Mouse (Mus musculus) midbrain, embryonic 16.5 days (tissue): ENCODE data around the gene Zfp69. TPM values are rescaled to one million over a fixed set of nuclear protein-coding genes. Genes with fewer than 3 reads are reported as not detected.

ENCODE experiments used
- ATAC-seq: fragments of 200-750 bp; cut with Nextera tagmentation; 2 replicates; pipeline ENCODE4 v1.8.0; 2017; ENCODE audit warnings: moderate TSS enrichment
- H3K27ac ChIP-seq: fragments of 300-500 bp; sonication (generic); 2 replicates; pipeline ENCODE4 v1.5.1; 2014; ENCODE audit warnings: mild to moderate bottlenecking, low read length, mixed read lengths
- H3K27me3 ChIP-seq: fragments of 300-500 bp; sonication (generic); 2 replicates; pipeline ENCODE4 v1.6.1; 2014; ENCODE audit warnings: low read depth, low read length, mixed read lengths; ENCODE audit not compliant: control insufficient read depth, insufficient read depth
- H3K36me3 ChIP-seq: fragments of 300-500 bp; sonication (generic); 2 replicates; pipeline ENCODE4 v1.6.1; 2014; ENCODE audit warnings: mild to moderate bottlenecking, low read length, moderate library complexity, mixed read lengths; ENCODE audit not compliant: control insufficient read depth, insufficient read depth
- H3K4me1 ChIP-seq: fragments of 300-500 bp; sonication (generic); 2 replicates; pipeline ENCODE4 v1.6.1; 2014; ENCODE audit warnings: mild to moderate bottlenecking, low read length, mixed read lengths; ENCODE audit not compliant: control insufficient read depth, insufficient read depth
- H3K4me2 ChIP-seq: fragments of 300-500 bp; sonication (generic); 2 replicates; pipeline ENCODE4 v1.6.1; 2014; ENCODE audit warnings: mild to moderate bottlenecking, low read length, mixed read lengths
- H3K4me3 ChIP-seq: fragments of 300-500 bp; sonication (generic); 2 replicates; pipeline ENCODE4 v1.5.1; 2014; ENCODE audit warnings: low read depth, mild to moderate bottlenecking, low read length, moderate library complexity, mixed read lengths
- H3K9ac ChIP-seq: fragments of 300-500 bp; sonication (generic); 2 replicates; pipeline ENCODE4 v1.6.1; 2014; ENCODE audit warnings: low read depth, low read length, mixed read lengths
- H3K9me3 ChIP-seq: fragments of 300-500 bp; sonication (generic); replicated peaks from 2 replicates; pipeline ENCODE4 v1.6.1; 2014; ENCODE audit warnings: mild to moderate bottlenecking, low read length, mixed read lengths; ENCODE audit not compliant: control insufficient read depth, poor library complexity, severe bottlenecking
- WGBS: fragments of 180-500 bp; shearing (Covaris S2); extraction: QIAGEN DNeasy Blood & Tissue Kit; methylation state at CpG from one replicate; pipeline ENCODE4 v1.1.7; 2014; 5-methylcytosine and 5-hydroxymethylcytosine counted together
- polyA plus RNA-seq: library from polyadenylated mRNA; unstranded; fragments of >200 nt; fragmentation: Nextera tagmentation; extraction: Ambion mirVana; gene quantifications from 2 replicates; pipeline ENCODE4 v1.2.1, GENCODE M21; 2015

Gene Zfp69
- polyA plus RNA-seq, 1 experiment from 2014 or later: 5.8 TPM

DNA sequence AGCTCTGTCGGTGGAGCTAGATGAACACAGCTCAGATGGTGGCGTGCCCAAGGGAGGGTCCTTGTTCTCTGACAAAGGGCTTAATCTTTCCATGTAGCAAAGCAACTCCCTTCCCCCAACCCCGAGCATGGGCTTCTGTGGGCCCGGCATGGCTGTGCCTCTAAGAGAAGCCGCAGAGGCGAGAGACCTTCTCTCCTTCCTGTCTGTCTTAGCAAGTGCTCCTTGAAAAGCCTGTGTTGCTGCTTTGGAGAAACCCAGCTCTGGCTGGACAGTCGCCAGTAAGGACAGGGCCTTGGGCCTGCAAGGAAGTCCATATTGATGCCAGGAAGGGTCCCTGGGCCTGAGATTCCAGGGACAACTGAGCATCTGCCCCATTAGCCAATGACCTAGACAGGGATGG is 56.3 kb downstream of the Zfp69 start:
- Histone ChIP-seq H3K27ac (no peak overlapping the region), H3K4me1 (no peaks in the 10 kb centered on the region), H3K4me2 (no peak overlapping the region), H3K36me3 (peaks cover 6% of the 10 kb centered on the region; the same call in 1 of the 2 replicates), H3K27me3 (no peaks in the 10 kb centered on the region), H3K9ac (no peak overlapping the region), H3K4me3 (no peak overlapping the region), H3K9me3 (no peaks in the 10 kb centered on the region)
- 63% methylated on average over 7 of the region's 7 CpGs for WGBS
- ATAC-seq: no peak

DNA sequence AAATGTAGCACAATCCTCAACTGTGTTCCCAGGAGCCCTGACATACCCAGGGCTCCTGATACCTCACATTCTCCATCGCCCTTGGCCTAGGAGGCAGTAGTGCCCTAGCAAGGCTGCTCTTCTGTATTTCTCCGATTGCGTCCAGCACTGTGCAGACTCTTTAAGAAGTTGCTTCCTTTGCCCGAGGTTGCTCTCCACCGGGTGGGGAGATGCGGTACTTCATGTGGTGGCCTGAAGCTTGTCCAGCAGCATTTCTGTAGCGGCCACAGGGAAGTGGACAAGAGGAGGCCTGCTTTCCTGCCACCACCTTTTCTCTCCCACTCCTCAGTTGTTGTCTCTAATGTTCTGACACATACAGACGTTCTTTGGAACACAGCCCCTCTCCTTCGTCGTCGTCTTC is 56.9 kb downstream of the Zfp69 start:
- Histone ChIP-seq H3K4me1 (no peaks in the 10 kb centered on the region), H3K27ac (no peak overlapping the region), H3K4me3 (no peak overlapping the region), H3K9me3 (no peaks in the 10 kb centered on the region), H3K9ac (no peak overlapping the region), H3K36me3 (peaks cover 6% of the 10 kb centered on the region; the same call in 1 of the 2 replicates), H3K27me3 (no peaks in the 10 kb centered on the region), H3K4me2 (no peak overlapping the region)
- no peak for ATAC-seq
- 84% methylated on average over 11 of the region's 11 CpGs for WGBS

DNA sequence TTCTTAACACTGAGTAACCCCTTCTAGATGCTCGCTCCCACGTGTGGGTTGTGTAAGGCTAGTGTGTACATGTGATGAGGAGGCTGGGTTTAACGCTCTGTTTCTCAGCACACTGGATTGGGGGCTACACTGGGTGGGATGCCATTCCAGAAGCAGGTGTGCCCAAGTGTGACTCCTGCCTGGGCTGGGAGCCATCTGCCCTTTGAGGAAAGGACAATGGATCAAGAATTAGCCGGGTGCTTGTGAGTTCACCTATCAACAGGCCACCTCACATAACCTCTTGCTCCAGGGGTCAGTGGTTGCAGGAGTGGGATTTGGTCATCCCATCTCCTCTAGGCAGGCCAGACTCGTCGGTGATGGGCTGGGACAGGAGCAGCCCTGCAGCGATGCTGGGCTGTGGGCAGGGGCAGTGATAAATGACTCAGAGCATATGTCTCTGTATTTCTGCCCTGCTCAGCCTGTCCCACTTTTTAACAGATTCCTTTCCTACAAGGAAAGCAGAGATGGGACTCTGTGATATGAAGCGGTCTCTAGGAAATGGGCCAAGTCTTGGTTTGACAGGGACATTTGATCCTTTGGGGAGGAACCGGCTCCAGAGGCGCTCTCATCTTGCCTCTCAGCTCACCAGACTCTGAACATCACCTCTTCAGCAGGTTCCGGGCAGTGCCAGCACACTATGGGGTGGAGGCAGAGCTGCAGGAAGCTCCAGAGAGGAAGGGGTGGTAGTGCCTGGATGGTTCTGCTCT is 57.7 kb downstream of the Zfp69 start:
- no peak overlapping the region for H3K4me3 ChIP-seq
- no peaks in the 10 kb centered on the region for H3K27me3 ChIP-seq
- H3K9ac ChIP-seq: no peak overlapping the region
- no peak overlapping the region for H3K27ac ChIP-seq
- WGBS: 74% methylated on average over 11 of the region's 11 CpGs
- no peak for ATAC-seq
- H3K4me2 ChIP-seq: no peak overlapping the region
- no peaks in the 10 kb centered on the region for H3K4me1 ChIP-seq
- peaks cover 6% of the 10 kb centered on the region; the same call in 1 of the 2 replicates for H3K36me3 ChIP-seq
- H3K9me3 ChIP-seq: no peaks in the 10 kb centered on the region

DNA sequence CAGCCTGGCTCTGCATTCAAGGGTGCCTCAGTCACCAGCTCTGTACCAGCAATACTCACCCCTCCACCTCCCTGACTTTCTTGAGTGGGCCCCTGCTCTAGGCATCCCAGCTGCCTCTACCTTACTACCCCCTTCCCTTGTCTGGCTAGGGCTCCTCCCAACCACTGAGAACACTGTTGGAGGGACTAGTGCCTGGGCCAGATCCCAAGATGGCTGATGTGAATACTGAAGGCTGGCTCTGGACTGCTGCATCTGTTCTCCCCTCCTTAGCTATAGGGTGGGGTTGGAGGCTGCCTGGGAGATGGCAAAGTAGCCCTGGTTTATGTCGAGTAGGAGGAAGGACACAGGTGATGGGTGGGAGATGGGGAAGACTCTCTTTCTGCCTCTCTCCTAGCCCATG is 59.0 kb downstream of the Zfp69 start:
- H3K4me2 ChIP-seq: no peak overlapping the region
- H3K4me3 ChIP-seq: no peak overlapping the region
- WGBS: 78% methylated on average over 1 of the region's 1 CpGs
- no peaks in the 10 kb centered on the region for H3K27me3 ChIP-seq
- no peak overlapping the region for H3K27ac ChIP-seq
- H3K36me3 ChIP-seq: peaks cover 6% of the 10 kb centered on the region; the same call in 1 of the 2 replicates
- H3K9me3 ChIP-seq: no peaks in the 10 kb centered on the region
- ATAC-seq: no peak
- H3K4me1 ChIP-seq: no peaks in the 10 kb centered on the region
- H3K9ac ChIP-seq: no peak overlapping the region

DNA sequence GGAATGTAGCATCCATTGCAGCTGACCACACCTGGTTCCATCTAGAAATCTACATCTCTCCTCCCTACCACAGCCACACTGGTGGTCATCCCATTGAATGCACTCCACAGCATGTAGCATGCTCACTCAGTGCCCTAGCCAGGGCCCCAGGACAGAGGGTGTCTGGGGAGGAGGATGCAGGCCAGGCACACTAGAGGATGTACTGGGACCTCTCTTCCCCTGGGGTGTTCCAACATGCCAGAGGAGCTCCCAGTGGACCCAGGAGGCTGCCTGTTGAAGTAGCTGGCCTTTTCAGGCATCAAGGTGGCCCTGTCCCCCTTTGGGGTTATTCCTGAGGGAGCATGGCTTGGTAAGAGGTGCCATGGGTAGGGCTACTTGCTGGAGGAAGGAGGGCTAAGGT is 59.5 kb downstream of the Zfp69 start:
- H3K36me3 ChIP-seq: peaks cover 6% of the 10 kb centered on the region; the same call in 1 of the 2 replicates
- H3K27me3 ChIP-seq: no peaks in the 10 kb centered on the region
- H3K9me3 ChIP-seq: no peaks in the 10 kb centered on the region
- no peak overlapping the region for H3K9ac ChIP-seq
- no peak overlapping the region for H3K4me2 ChIP-seq
- no peak for ATAC-seq
- no peak overlapping the region for H3K4me3 ChIP-seq
- H3K4me1 ChIP-seq: no peaks in the 10 kb centered on the region
- H3K27ac ChIP-seq: no peak overlapping the region

DNA sequence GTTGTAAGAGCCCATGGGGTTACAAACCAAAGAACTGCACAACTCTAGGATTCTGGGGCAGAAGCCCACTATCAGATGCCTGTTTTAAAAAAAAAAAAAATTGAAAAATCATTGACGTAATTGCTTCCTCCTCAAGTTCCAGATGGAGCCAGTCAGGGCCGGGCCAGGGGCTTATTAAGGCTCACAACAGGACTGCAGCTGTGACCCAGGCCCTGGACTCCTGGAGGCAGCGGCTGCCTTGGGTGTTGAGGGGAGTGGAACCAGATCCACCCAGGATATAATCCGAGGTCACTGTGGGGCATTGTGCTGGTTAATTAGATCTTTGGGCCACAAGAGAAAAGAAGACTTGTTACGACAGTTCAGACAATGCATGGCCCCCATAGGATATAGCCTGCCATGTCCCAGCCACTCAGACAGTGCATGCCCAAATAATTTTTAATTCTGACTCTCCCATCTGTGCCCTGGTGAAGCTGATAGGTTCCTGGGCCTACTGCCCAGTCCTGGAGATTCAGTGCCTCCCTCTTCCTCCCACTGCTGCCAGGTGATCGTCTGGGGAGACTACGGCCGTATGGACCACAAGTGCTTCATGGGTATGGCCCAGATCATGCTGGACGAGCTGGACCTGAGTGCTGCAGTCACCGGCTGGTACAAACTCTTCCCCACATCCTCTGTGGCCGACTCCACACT is 60.6 kb downstream of the Zfp69 start:
- Histone ChIP-seq H3K4me1 (no peaks in the 10 kb centered on the region), H3K27ac (no peak overlapping the region), H3K4me3 (no peak overlapping the region), H3K4me2 (no peak overlapping the region), H3K27me3 (no peaks in the 10 kb centered on the region), H3K9ac (no peak overlapping the region), H3K36me3 (peaks cover 6% of the 10 kb centered on the region; the same call in 1 of the 2 replicates), H3K9me3 (no peaks in the 10 kb centered on the region)
- WGBS: 56% methylated on average over 11 of the region's 11 CpGs
- no peak for ATAC-seq

DNA sequence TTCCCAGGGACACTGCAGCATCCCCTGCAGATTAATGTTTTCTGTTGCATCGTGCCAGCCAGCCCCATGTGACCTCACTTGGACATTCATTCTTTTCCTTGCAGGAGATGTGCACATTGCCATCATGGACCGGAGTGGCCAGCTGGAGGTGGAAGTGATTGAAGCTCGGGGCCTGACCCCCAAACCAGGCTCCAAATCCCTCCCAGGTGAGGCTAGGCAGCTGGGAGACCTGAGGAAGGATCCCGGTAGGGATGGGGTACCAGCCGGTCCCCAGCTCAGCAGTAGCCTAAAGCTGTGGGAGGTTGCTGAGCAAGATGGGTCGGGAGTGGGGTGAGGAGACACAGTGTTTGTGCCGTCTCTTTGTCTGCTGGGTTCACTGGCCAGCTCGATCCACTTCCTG is 62.6 kb downstream of the Zfp69 start:
- Histone ChIP-seq H3K36me3 (peaks cover 6% of the 10 kb centered on the region; the same call in 1 of the 2 replicates), H3K4me1 (0 out of 2 replicates have a peak, but pooled peaks cover 2% of the 10 kb centered on the region), H3K27me3 (no peaks in the 10 kb centered on the region), H3K4me3 (no peak overlapping the region), H3K27ac (no peak overlapping the region), H3K9ac (no peak overlapping the region), H3K9me3 (no peaks in the 10 kb centered on the region), H3K4me2 (no peak overlapping the region)
- ATAC-seq: no peak
- WGBS: 78% methylated on average over 7 of the region's 8 CpGs

DNA sequence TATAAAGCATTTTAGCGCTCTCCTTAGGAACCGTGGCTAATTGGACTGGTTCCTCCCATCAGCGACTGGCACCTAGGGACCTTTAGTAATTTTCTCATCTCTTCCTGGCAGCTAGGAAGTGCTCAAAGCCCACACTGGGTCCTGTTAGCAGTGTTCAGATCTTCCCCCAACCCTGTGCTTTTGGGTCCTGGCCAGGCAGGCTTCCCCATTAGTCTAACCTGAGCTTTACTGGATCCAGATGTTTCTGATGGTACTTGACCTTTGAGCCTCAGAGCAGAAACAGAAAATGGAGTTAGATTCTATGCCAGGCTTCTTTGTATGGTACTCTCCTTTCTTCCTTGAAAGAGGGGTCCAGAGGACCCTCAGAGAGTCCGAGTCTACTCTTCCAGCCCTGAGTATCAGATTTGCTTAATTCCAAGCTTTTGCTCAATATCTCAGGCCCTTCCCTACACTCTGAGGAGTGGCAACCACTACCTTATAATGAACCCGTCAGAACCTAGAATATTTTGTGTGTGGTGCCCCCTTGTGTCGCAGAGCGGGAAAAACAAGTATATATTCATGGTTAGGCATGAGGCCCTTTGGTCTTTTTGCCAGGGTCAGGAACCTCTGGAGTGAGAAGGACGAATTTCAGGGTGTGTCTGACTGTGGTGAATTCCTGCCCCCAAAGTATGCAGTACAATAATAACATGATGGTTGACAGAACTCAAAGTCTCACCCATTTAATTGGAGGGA is 64.0 kb downstream of the Zfp69 start:
- no peak overlapping the region for H3K27ac ChIP-seq
- peaks cover 6% of the 10 kb centered on the region; the same call in 1 of the 2 replicates for H3K36me3 ChIP-seq
- H3K27me3 ChIP-seq: no peaks in the 10 kb centered on the region
- whole genome bisulfite sequencing: 33% methylated on average over 8 of the region's 8 CpGs
- H3K4me3 ChIP-seq: no peak overlapping the region
- no peak overlapping the region for H3K9ac ChIP-seq
- no peak; the same call in 1 of the 2 replicates for ATAC-seq
- H3K9me3 ChIP-seq: no peaks in the 10 kb centered on the region
- no peak overlapping the region for H3K4me2 ChIP-seq
- peaks cover 5% of the 10 kb centered on the region for H3K4me1 ChIP-seq
